Mouse (Mus musculus): ENCODE measurements around the gene Gm17720. TPM values are rescaled to one million over a fixed set of nuclear protein-coding genes. Genes with fewer than 3 reads are reported as not detected.

The Gm17720 gene
- not detected in 2 replicates for polyA plus RNA-seq (2015; fragmentation: Nextera tagmentation; extraction: Ambion mirVana)

- H3K27me3 ChIP-seq (replicated peaks), result no peaks in the 10 kb centered on the region
- no peaks in the 10 kb centered on the region for H3K9me3 ChIP-seq
- H3K36me3 ChIP-seq (replicated peaks), result no peaks in the 10 kb centered on the region
- H3K9ac ChIP-seq, result no peak within 1 kb of the TSS
- ATAC-seq (replicated peaks), result no peak
- H3K4me1 ChIP-seq, result no peaks in the 10 kb centered on the region
- WGBS, result 90% methylated on average over 3 of the region's 3 CpGs
- H3K4me3 ChIP-seq, result no peak within 1 kb of the TSS
- H3K4me2 ChIP-seq, result no peak within 1 kb of the TSS
- no peak within 1 kb of the TSS for H3K27ac ChIP-seq
These were observed at the start of gene Gm17720 for GRCm38 (mm10) chr8:110102653-110103052. Gene Gm17720 (minus strand): TSS chr8:110102753.

GRCm38 (mm10) chr8:110145538-110145937, 43.0 kb upstream of the Gm17720 start:
- Histone ChIP-seq H3K27ac (no peak overlapping the region), H3K9ac (no peak overlapping the region), H3K4me3 (no peak overlapping the region), H3K36me3 (replicated peaks) (no peaks in the 10 kb centered on the region), H3K27me3 (replicated peaks) (no peaks in the 10 kb centered on the region), H3K4me1 (no peaks in the 10 kb centered on the region), H3K4me2 (no peak overlapping the region), H3K9me3 (no peaks in the 10 kb centered on the region)
- WGBS, result 0% methylated on average over 4 of the region's 4 CpGs
- ATAC-seq (replicated peaks), result peak; percentile 71; the same call in 1 of the 2 replicates

- Histone ChIP-seq H3K9ac (no peak overlapping the region), H3K4me2 (no peak overlapping the region), H3K27me3 (replicated peaks) (no peaks in the 10 kb centered on the region), H3K36me3 (replicated peaks) (no peaks in the 10 kb centered on the region), H3K27ac (no peak overlapping the region), H3K9me3 (no peaks in the 10 kb centered on the region), H3K4me3 (no peak overlapping the region), H3K4me1 (0 out of 2 replicates have a peak, but pooled peaks cover 2% of the 10 kb centered on the region)
- 65% methylated on average over 4 of the region's 4 CpGs for WGBS
- no peak for ATAC-seq (replicated peaks)
These were observed 38.2 kb upstream of the Gm17720 start for GRCm38 (mm10) chr8:110140770-110141169.

GRCm38 (mm10) chr8:110140156-110140555, 37.6 kb upstream of the Gm17720 start:
- no peaks in the 10 kb centered on the region for H3K27me3 ChIP-seq (replicated peaks)
- no peak overlapping the region for H3K27ac ChIP-seq
- H3K4me2 ChIP-seq, result no peak overlapping the region
- WGBS, result 68% methylated on average over 3 of the region's 3 CpGs
- H3K36me3 ChIP-seq (replicated peaks), result no peaks in the 10 kb centered on the region
- 0 out of 2 replicates have a peak, but pooled peaks cover 6% of the 10 kb centered on the region for H3K4me1 ChIP-seq
- H3K9ac ChIP-seq, result no peak overlapping the region
- ATAC-seq (replicated peaks), result no peak
- H3K9me3 ChIP-seq, result no peaks in the 10 kb centered on the region
- no peak overlapping the region for H3K4me3 ChIP-seq

GRCm38 (mm10) chr8:110135515-110135914, 33.0 kb upstream of the Gm17720 start:
- H3K4me2 ChIP-seq, result no peak overlapping the region
- H3K36me3 ChIP-seq (replicated peaks), result no peaks in the 10 kb centered on the region
- no peaks in the 10 kb centered on the region for H3K27me3 ChIP-seq (replicated peaks)
- ATAC-seq (replicated peaks), result no peak
- 0 out of 2 replicates have a peak overlapping the region, but pooled peaks have one; percentile 11 for H3K27ac ChIP-seq
- WGBS, result 48% methylated on average over 7 of the region's 7 CpGs
- H3K4me3 ChIP-seq, result no peak overlapping the region
- H3K9me3 ChIP-seq, result no peaks in the 10 kb centered on the region
- no peak overlapping the region for H3K9ac ChIP-seq
- 0 out of 2 replicates have a peak, but pooled peaks cover 6% of the 10 kb centered on the region for H3K4me1 ChIP-seq

- WGBS, result 91% methylated on average over 8 of the region's 8 CpGs
- Histone ChIP-seq H3K9me3 (no peaks in the 10 kb centered on the region), H3K27ac (no peak overlapping the region), H3K4me3 (no peak overlapping the region), H3K4me2 (no peak overlapping the region), H3K27me3 (replicated peaks) (no peaks in the 10 kb centered on the region), H3K36me3 (replicated peaks) (no peaks in the 10 kb centered on the region), H3K4me1 (0 out of 2 replicates have a peak, but pooled peaks cover 6% of the 10 kb centered on the region), H3K9ac (no peak overlapping the region)
- no peak for ATAC-seq (replicated peaks)
These were observed 31.7 kb upstream of the Gm17720 start for GRCm38 (mm10) chr8:110134236-110134635.

GRCm38 (mm10) chr8:110130537-110130936, 28.0 kb upstream of the Gm17720 start:
- no peaks in the 10 kb centered on the region for H3K36me3 ChIP-seq (replicated peaks)
- WGBS, result 27% methylated on average over 13 of the region's 13 CpGs
- no peak overlapping the region for H3K27ac ChIP-seq
- H3K27me3 ChIP-seq (replicated peaks), result no peaks in the 10 kb centered on the region
- ATAC-seq (replicated peaks), result 0 out of 2 replicates have a peak, but pooled peaks have one; percentile 48
- H3K4me3 ChIP-seq, result no peak overlapping the region
- H3K4me2 ChIP-seq, result peak overlapping the region; percentile 27
- 0 out of 2 replicates have a peak, but pooled peaks cover 2% of the 10 kb centered on the region for H3K4me1 ChIP-seq
- no peak overlapping the region for H3K9ac ChIP-seq
- H3K9me3 ChIP-seq, result no peaks in the 10 kb centered on the region

- H3K4me1 ChIP-seq, result no peaks in the 10 kb centered on the region
- no peak overlapping the region for H3K4me3 ChIP-seq
- H3K36me3 ChIP-seq (replicated peaks), result no peaks in the 10 kb centered on the region
- H3K9me3 ChIP-seq, result no peaks in the 10 kb centered on the region
- no peak overlapping the region for H3K27ac ChIP-seq
- 36% methylated on average over 6 of the region's 6 CpGs for WGBS
- H3K4me2 ChIP-seq, result no peak overlapping the region
- H3K27me3 ChIP-seq (replicated peaks), result no peaks in the 10 kb centered on the region
- ATAC-seq (replicated peaks), result no peak
- H3K9ac ChIP-seq, result no peak overlapping the region
These were observed 17.2 kb upstream of the Gm17720 start for GRCm38 (mm10) chr8:110119715-110120114.

- no peak overlapping the region for H3K4me3 ChIP-seq
- H3K36me3 ChIP-seq (replicated peaks), result no peaks in the 10 kb centered on the region
- no peaks in the 10 kb centered on the region for H3K9me3 ChIP-seq
- ATAC-seq (replicated peaks), result no peak
- H3K9ac ChIP-seq, result no peak overlapping the region
- no peaks in the 10 kb centered on the region for H3K27me3 ChIP-seq (replicated peaks)
- no peaks in the 10 kb centered on the region for H3K4me1 ChIP-seq
- no peak overlapping the region for H3K27ac ChIP-seq
- no peak overlapping the region for H3K4me2 ChIP-seq
- WGBS, result 84% methylated on average over 15 of the region's 15 CpGs
These were observed 877 bp downstream of the Gm17720 start for GRCm38 (mm10) chr8:110101676-110102075.

GRCm38 (mm10) chr8:110100907-110101306, 1.6 kb downstream of the Gm17720 start, which contains the start of gene Gm21964:
Gene Gm21964 (plus strand): TSS chr8:110101207.
- H3K9me3 ChIP-seq, result no peaks in the 10 kb centered on the region
- no peaks in the 10 kb centered on the region for H3K36me3 ChIP-seq (replicated peaks)
- no peak within 1 kb of the TSS for H3K27ac ChIP-seq
- H3K9ac ChIP-seq, result no peak within 1 kb of the TSS
- H3K4me1 ChIP-seq, result no peaks in the 10 kb centered on the region
- H3K4me3 ChIP-seq, result no peak within 1 kb of the TSS
- ATAC-seq (replicated peaks), result no peak
- no peaks in the 10 kb centered on the region for H3K27me3 ChIP-seq (replicated peaks)
- 89% methylated on average over 12 of the region's 12 CpGs for WGBS
- H3K4me2 ChIP-seq, result no peak within 1 kb of the TSS

- no peaks in the 10 kb centered on the region for H3K27me3 ChIP-seq (replicated peaks)
- H3K4me2 ChIP-seq, result no peak overlapping the region
- 0 out of 2 replicates have a peak, but pooled peaks cover 3% of the 10 kb centered on the region for H3K9me3 ChIP-seq
- H3K36me3 ChIP-seq (replicated peaks), result peaks cover 32% of the 10 kb centered on the region
- H3K4me3 ChIP-seq, result no peak overlapping the region
- ATAC-seq (replicated peaks), result no peak
- H3K9ac ChIP-seq, result no peak overlapping the region
- H3K4me1 ChIP-seq, result no peaks in the 10 kb centered on the region
- H3K27ac ChIP-seq, result no peak overlapping the region
- 50% methylated on average over 1 of the region's 1 CpGs for WGBS
These were observed 10.7 kb downstream of the Gm17720 start for GRCm38 (mm10) chr8:110091869-110092268.

- Histone ChIP-seq H3K4me3 (no peak overlapping the region), H3K27me3 (replicated peaks) (no peaks in the 10 kb centered on the region), H3K4me2 (no peak overlapping the region), H3K27ac (no peak overlapping the region), H3K9me3 (no peaks in the 10 kb centered on the region), H3K9ac (no peak overlapping the region), H3K36me3 (replicated peaks) (peaks cover 28% of the 10 kb centered on the region), H3K4me1 (peaks cover 22% of the 10 kb centered on the region)
- WGBS, result 79% methylated on average over 11 of the region's 11 CpGs
- ATAC-seq (replicated peaks), result no peak
These were observed 20.0 kb downstream of the Gm17720 start for GRCm38 (mm10) chr8:110082416-110083105.

Data from midbrain, embryonic 15.5 days (tissue).